Mouse (Mus musculus) bone marrow, adult 2 months (tissue): ENCODE data around the gene Macf1.

Experiments
- CTCF ChIP-seq: fragments of 200-500 bp; IDR thresholded peaks from 2 replicates; pipeline ENCODE4 v1.5.1; 2011; ENCODE audit warnings: low read length, control low read depth; ENCODE audit not compliant: control insufficient read depth, insufficient read depth
- POLR2A ChIP-seq: fragments of 200-500 bp; IDR thresholded peaks from 2 replicates; pipeline ENCODE4 v1.6.1; 2011; ENCODE audit warnings: low read depth, mild to moderate bottlenecking, control low read depth, low read length, borderline replicate concordance; ENCODE audit not compliant: control insufficient read depth

DNA sequence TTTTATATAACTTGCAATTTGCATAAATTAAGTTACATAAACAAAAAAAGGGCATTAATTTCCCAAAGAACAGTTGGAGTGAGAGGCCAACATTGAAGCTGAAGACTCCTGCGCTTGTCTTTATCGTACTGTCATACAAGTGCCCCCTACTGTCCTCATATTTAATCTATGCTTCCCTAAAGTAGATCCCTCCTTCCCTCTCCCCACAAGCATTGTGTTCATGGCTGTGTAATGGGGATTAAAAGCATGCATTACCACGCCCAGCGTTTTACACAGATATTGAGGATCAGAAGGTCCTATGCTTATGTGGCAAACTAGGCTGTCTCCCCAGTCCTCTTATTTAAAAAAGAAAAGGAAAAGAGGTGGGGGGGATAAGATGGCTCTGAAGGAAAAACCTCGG lies 56.5 kb downstream of the Macf1 start:
- TF ChIP-seq POLR2A (no peak), CTCF (no peak)
